Mouse (Mus musculus) cerebral cortex, adult 2 months (tissue): Measurements from ENCODE around the gene Rgs12.

Experiments used
- WGBS: fragments of 180-500 bp; shearing (Covaris S2); methylation state at CpG from one replicate; pipeline ENCODE4 v1.1.7; 2018; 5-methylcytosine and 5-hydroxymethylcytosine counted together

Rgs12 gene

DNA sequence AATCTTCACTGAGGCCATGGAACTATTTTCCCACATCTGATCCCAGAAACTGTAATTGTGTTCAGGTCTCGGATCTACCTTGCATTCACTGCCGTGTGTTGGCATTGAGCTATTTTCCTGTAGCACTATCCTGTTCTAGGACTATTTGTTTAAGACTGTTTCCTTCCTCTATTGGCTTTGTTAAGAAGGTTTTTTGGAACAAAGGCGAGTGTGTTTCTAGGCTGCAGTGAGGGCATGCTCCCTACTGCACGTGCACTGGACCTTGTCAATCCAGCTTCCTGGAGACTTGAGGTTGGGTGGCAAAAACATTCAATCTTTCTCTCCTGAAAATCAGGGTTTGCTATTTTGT, 16.8 kb upstream of the Rgs12 start:
- WGBS: 63% methylated on average over 4 of the region's 4 CpGs

DNA sequence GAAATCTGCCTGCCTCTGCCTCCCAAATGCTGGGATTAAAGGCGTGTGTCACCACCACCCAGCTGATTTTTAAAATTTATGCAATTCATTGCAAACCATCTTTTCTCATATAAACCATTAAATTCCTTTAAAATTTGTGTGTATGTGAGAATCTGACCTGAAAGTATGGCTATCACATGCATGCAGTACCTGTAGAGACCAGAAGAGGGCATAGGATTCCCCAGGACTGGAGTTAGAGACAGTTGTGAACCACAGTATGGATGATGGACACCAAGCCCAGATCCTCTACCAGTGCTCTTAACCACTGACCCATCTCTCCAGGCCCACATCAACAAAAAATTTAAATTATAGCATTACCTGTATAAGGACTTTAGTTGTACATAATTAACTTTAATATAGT, 15.8 kb upstream of the Rgs12 start:
- WGBS: 97% methylated on average over 1 of the region's 1 CpGs

DNA sequence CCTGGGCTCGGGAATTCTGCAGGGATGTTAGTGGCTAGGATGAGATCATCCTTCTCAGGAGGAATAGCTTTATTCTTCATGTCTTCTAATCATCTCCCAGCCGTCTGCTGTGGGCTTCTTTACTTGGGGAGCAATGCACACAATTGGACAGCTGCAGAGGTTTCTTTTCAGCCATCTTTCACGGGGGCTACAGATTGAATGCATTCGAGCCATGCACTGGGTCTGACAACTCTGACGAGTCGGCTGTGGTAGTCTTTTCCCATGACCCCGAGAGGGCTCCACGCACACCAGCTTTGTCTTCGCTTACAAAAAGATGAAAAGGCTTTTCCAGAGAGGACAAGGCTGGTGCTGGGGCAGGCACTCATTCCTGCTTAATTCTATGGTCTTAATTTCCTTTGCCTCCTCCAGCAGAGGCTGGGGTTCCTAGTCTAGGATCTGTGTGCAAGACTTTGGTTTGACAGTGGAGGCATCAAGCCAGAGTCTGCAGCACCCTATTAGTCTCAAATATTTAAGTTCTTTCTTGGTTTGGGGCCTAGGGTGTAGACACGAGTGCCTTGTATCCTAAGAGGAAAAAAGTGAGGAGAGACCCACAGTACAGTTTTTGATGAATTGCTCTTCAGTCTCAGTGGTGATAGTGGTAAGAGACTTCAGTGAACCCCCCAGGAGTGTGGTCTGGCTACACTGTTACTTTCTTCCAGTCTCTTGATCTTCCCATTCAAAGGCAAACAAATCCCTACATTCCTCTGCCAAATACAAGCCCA, 7.4 kb upstream of the Rgs12 start:
- WGBS: 58% methylated on average over 10 of the region's 10 CpGs

- 93% methylated on average over 3 of the region's 3 CpGs for WGBS
These were observed 5.8 kb upstream of the Rgs12 start for GRCm38 (mm10) chr5:34943428-34943827.

GRCm38 (mm10) chr5:34949769-34950211, 545 bp downstream of the Rgs12 start:
- 22% methylated on average over 12 of the region's 12 CpGs for WGBS

DNA sequence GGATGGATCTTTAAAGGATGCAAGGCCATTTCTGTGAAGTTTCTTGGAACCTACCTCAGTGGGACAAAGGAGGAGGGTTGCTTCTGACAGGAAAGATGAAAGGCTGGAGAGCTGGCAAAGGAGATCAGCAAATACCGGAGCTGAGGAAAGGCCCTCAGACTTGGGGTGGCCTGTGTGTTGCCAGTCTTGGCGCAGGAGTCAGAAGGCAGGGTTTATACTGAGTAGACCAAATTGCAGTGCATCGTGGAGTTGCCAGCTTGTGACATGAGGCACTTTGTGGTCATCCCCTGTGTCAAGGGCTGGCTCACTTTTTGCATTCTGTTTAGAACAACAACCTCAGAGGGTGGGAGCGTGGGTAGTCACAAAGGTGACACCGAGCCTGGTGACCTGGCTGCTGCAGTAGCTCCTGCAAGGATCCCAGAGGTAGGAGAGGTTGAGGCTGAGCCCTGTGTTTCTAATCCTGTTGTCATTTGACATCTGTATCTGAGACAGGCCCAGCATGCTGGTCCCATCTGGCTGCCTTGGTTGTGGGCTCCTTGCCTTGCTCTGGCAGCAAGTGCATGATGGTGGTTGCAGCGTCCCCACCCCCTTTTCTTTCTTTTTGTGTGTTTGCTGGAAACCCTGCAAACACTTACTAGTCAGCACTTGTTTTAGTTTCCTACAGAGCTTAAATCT, 1.4 kb downstream of the Rgs12 start:
- 74% methylated on average over 6 of the region's 6 CpGs for WGBS

DNA sequence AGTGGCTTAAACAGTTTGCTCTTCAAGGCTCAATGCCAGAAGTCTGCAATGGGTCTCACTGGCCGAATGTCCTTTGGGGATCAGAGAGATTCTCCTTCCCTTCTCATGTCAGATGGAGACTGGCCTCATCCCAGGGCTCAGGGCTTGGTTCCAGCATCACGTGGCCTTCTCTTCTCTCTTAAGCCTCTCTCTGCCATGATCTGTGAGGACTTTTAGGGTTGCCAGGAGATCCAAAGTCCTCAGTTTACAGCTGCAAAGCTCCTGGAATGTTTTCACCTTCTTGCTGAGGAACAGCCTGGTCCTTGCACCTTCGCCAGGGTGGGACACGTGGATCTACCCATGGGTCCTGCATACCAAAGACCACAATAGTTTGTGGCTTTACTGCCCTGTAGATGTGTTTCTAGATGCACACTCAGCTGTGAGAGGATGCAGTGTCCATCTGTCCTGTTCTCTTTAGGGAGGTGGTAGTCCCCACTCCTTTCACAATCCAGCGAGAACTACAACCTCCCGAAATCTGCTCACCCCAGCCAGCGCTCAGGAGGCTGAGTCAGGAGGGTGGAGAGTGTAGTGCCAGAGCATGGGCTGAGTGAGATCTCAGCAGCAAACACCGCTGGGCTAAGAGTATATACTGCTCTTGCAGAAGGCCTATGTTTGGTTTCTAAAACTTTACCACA, 2.1 kb downstream of the Rgs12 start:
- 83% methylated on average over 8 of the region's 8 CpGs for WGBS

DNA sequence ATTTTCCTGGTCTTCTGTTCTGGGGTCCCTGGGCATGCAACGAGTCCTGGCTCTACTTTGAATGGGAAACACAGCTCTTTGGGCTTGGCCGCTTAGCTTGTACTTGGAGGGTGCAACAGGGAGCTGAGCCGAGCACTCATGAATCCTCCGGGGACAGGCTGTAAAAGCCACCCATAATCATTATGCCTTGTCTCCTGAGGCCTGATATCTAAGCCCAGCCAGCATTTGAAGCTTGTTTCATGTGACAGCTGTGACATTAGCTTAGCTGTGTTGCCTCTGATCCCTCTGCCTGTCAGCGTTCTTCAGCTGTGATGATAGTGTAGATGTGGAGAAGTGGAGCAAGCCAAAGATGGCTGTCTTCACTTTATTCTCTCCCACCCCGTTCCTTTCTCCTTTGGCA, 5.3 kb downstream of the Rgs12 start:
- 74% methylated on average over 6 of the region's 6 CpGs for WGBS

- 37% methylated on average over 5 of the region's 5 CpGs for WGBS
These were observed 6.4 kb downstream of the Rgs12 start for GRCm38 (mm10) chr5:34955630-34956029.

DNA sequence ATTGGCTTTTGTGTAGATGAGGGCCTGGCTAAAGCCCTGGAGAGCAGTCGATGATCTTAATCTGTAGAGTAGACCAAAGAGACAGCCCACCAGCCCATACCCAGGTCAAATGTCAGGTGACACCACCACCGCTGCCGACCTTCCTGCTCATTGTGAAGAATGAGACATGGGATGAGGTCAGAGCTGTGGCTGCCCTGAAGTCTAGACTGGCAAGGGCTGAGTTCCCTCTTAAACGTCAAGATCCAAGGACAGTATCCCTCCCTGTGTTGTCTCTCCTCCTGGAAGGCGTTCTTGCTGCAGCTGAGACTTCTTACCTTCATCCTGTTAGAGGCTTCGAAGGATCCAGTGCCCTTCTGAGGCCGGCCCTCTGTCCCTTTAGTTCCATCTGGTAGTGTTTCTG, 6.9 kb downstream of the Rgs12 start:
- WGBS: 91% methylated on average over 7 of the region's 7 CpGs

DNA sequence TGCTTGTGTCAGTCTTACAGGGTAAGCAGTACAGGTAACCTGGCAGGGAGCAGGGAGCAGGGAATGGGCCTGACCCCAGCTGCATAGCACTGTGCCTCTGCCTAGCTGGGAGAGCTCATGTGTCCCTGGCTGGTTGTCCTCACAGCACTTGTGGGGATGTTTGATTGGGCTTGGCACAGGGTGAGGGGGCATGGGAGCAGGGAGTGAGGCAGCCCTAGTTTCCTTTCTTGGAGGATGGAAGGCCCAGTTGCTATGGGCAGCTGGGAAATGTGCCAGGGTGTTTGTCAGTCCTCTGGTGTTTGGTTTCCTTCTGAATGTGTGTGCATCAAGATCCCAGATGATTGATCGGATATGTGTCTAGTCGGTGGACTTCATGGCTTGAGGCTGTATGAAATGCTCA, 7.8 kb downstream of the Rgs12 start:
- whole genome bisulfite sequencing: 44% methylated on average over 2 of the region's 2 CpGs

GRCm38 (mm10) chr5:34960021-34960420, 10.8 kb downstream of the Rgs12 start:
- WGBS: 94% methylated on average over 1 of the region's 1 CpGs

GRCm38 (mm10) chr5:34965531-34965930, 16.3 kb downstream of the Rgs12 start:
- WGBS: 95% methylated on average over 12 of the region's 12 CpGs

GRCm38 (mm10) chr5:34968386-34968785, 19.1 kb downstream of the Rgs12 start:
- 66% methylated on average over 5 of the region's 5 CpGs for WGBS

GRCm38 (mm10) chr5:34972471-34972870, 23.2 kb downstream of the Rgs12 start:
- 89% methylated on average over 3 of the region's 3 CpGs for WGBS

GRCm38 (mm10) chr5:34973560-34974317, 24.5 kb downstream of the Rgs12 start:
- WGBS: 75% methylated on average over 8 of the region's 8 CpGs

GRCm38 (mm10) chr5:34974773-34975443, 25.7 kb downstream of the Rgs12 start:
- WGBS: 86% methylated on average over 11 of the region's 11 CpGs

DNA sequence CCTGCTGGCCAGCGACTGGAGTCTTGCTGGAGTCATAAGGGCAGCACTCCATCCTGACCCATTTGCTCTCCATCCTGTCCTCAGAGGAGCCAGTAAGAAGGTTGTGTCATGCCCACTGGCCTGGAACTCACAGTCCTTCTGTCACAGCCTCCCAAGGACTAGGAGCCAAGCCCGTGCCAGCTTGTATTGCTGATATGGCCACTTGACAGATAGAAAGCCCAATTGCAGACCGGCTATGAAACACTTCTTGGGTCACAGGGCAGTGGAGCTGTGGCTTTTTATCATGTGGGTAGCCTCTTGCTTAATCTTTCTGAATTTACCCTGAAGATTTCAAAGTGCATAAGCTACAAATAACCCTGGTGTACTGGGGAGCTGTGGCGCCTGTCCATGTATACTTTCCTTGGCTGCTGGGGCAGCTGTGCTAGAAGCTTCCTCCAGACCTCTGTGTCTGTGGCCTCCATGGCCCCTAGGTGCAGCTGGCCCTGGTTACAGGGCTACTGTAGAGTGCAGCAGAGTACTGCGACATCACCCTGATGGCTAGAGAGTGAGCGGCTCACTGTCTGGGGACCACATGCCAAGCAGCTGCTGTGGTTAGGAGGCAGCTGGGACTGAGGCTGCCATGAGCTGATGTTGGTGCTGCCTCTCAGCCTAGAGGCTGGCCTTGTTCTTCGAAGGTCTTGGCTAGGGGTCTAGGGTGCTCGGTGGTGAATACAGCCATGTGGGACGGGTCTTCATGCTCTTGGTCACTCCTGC, 27.5 kb downstream of the Rgs12 start:
- 93% methylated on average over 9 of the region's 9 CpGs for WGBS

DNA sequence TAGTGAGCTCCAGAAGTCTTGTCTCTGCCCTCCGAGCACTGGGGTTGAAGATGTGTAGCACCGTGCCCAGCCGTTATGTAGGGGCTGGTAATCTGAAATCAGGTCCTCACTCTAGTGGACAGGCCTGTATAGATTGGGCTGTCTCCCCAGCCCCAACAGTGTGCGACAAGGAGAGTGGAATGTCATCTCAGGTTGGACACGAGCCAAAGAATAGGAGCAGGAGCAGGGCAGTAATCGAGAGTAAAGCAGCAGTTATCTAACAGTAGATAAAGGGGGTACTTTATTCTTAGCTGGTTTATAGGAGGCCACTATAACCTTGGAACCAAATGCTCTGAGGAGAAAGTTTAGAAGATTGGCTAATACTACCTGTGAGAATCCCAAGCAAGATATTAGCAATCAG, 30.9 kb downstream of the Rgs12 start:
- 85% methylated on average over 6 of the region's 6 CpGs for WGBS

DNA sequence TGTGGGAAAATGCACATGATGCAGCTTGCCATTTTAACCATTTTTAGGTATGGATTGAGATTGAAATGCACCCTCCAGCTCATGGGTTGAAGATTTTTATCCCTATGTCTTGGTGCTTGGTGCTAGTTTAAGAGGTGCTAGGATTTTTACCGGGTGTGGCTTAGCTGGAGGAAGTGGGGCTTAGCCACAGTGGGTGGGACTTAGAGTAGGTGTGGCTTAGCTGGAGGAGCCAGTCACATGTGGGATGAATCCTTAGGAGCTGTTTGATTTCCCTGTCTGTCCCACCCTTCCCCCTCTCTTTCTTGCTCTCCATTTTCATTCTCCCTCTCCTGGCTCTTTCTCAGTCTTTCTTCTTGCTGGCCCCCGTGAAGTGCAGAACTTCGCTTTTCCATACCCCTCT, 32.5 kb downstream of the Rgs12 start:
- 70% methylated on average over 3 of the region's 3 CpGs for WGBS

GRCm38 (mm10) chr5:34984933-34985332, 35.7 kb downstream of the Rgs12 start:
- WGBS: 83% methylated on average over 2 of the region's 2 CpGs
